Mouse (Mus musculus) liver, embryonic 15.5 days (tissue): ENCODE data around the gene Gm39653. TPM values are rescaled to one million over a fixed set of nuclear protein-coding genes. Genes with fewer than 3 reads are reported as not detected.

ENCODE experiments used
- polyA plus RNA-seq: library from polyadenylated mRNA; unstranded; fragments of >200 nt; fragmentation: Nextera tagmentation; extraction: Ambion mirVana; gene quantifications from 2 replicates; pipeline ENCODE4 v1.2.1, GENCODE M21; 2015

Gene Gm39653
- polyA plus RNA-seq, 1 experiment from 2014 or later = not detected

Other genes starting within 250 kb of the Gm39653 start
- gene Adam23, start 170.1 kb upstream of the Gm39653 start, polyA plus RNA-seq = 0.33 and 0.90 TPM in 2 replicates
- gene Dytn, start 71.0 kb downstream of the Gm39653 start, polyA plus RNA-seq = not detected in 2 replicates
- gene Mdh1b, start 114.3 kb downstream of the Gm39653 start, polyA plus RNA-seq = not detected in 2 replicates
- gene Fastkd2, start 114.6 kb downstream of the Gm39653 start, polyA plus RNA-seq = 29.0 and 31.6 TPM in 2 replicates
- gene 4933402D24Rik, start 153.3 kb downstream of the Gm39653 start, polyA plus RNA-seq = not detected in 2 replicates